Mouse (Mus musculus) naive thymus-derived CD4-positive, alpha-beta T cell, adult 2 months (primary cell): Measurements from ENCODE around the gene Gm13078.

Experiments used
- DNase-seq: peaks from one replicate; pipeline ENCODE4 v3.0.0-alpha.2; 2011; ENCODE audit warnings: low read depth

Gm13078 gene

DNA sequence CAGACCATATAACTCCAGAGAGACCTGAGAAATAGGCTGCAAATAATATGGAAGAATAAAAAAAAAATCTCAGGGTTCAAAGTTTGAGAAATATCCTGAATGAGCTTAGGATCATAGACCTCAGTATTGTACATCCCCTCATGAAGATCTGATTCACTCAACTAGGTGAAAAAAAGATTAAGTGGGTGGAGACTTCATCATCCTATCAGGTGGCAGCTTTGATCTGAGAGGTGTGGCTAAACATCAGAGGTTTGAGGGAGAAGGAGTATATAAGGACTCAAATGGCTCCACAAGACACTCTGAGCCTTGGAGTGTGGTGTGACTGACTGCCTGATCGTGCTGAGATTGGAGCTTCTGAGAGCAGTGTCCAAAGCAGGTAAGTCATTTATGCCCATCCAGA, at the start of gene Gm13078:
TSS of gene Gm13078 (plus strand) at position 301 of the 400 bp plus-strand sequence.
- no peak for DNase-seq

DNA sequence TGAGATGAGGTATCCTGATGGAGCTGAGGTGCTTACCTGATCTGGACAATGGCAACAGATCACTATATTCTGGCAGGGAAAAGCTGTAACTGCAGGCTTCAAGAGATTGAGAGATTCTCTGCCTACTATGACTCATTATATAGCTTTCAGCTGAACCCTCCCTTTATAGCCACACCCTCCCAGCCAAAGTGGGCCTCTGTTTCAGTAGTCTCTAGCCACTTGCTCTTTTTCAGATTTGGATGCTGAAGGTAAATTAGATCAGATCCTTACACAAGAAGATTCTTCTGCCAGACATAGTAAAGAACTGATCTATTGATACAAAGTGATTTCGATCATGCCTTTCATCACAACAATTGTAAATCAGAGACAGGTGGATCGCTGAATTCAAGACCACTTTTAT, 16.6 kb upstream of the Gm13078 start, which contains the start of gene Gm13089:
TSS of gene Gm13089 (minus strand) at position 101 of the 400 bp plus-strand sequence.
- no peak for DNase-seq
